ENCODE assay signal across 9 mouse cellular contexts in genomic region chr9:107983421-107983890, GRCm38 (mm10). TPM values are rescaled to one million over a fixed set of nuclear protein-coding genes. Genes with fewer than 3 reads are reported as not detected.
DNase-seq lines count a peak whose midpoint lies in the region; ATAC-seq and TF ChIP-seq lines count a peak whose summit lies in the region.
"Had no signal": no experiment of that assay in that cellular context is flagged by ENCODE, and none has a peak within 500 bp of the region (broad histone marks: within the 10 kb centered on the region; RNA-seq: fewer than 3 reads in every experiment).

No protein-coding gene starts in this region.

- H3K4me3 ChIP-seq in embryonic fibroblast, embryonic 13.5 days (ENCODE audit: insufficient read depth, low read length) = no peak overlapping the region; the same call in 1 of the 2 replicates
- peak overlapping the region; percentile 80 for H3K4me3 ChIP-seq in heart, postnatal 0 days (ENCODE audit: low read depth, low read length)
- H3K4me3 ChIP-seq in lung, adult 2 months (replicated peaks; ENCODE audit: extremely low read depth, low read depth, low read length) = peak overlapping the region; percentile 14
- H3K4me3 ChIP-seq: myocyte had no signal

- H3K4me2 ChIP-seq in heart, postnatal 0 days (ENCODE audit: low read depth, low read length) = peak overlapping the region; percentile 84

- H3K27ac ChIP-seq in embryonic fibroblast, embryonic 13.5 days (ENCODE audit: insufficient read depth, low read length) = peak overlapping the region; percentile 92
- peak overlapping the region; percentile 98 for H3K27ac ChIP-seq in heart, postnatal 0 days (ENCODE audit: low read depth)

- no peaks in the 10 kb centered on the region for H3K27me3 ChIP-seq in heart, postnatal 0 days (ENCODE audit: control insufficient read depth, insufficient read depth, low read length)

- peak; percentile 36 for DNase-seq in right cerebral cortex, adult 18-20 months
- no peak for DNase-seq in right cerebral cortex, postnatal 36 days (ENCODE audit: low spot score in 2 of 2)
- peak; percentile 93 for DNase-seq in heart, postnatal 0 days (ENCODE audit: low spot score)
- DNase-seq in kidney, postnatal 10 days = peak; percentile 94
- no peak for DNase-seq in lung, adult 2 months
- DNase-seq in ovary, postnatal 10 days (ENCODE audit: low spot score) = peak; percentile 41
- DNase-seq in c-Kit-positive CD71-positive TER-119-positive erythroid progenitor cells, embryonic 14.5 days (ENCODE audit: low spot score) = no peak

- H3K36me3 ChIP-seq in heart, postnatal 0 days (replicated peaks; ENCODE audit: control insufficient read depth, insufficient read depth, low read length) = peaks cover 12% of the 10 kb centered on the region

- TF ChIP-seq CTCF in embryonic fibroblast, embryonic 13.5 days (IDR thresholded peaks at IDR 0.05; ENCODE audit: borderline replicate concordance, insufficient read depth, low read length) = no peak
- TF ChIP-seq CTCF in heart, postnatal 0 days (IDR thresholded peaks at IDR 0.05; ENCODE audit: low read depth) = no peak
- TF ChIP-seq CTCF in lung, adult 2 months (IDR thresholded peaks at IDR 0.05; ENCODE audit: insufficient read depth, low read length) = no peak

- WGBS in heart, postnatal 0 days = 6% methylated on average over 4 of the region's 4 CpGs
- WGBS in lung, adult 2 months = 25% methylated on average over 4 of the region's 4 CpGs

- peak; percentile 97 for TF ChIP-seq EP300 in heart, postnatal 0 days (IDR thresholded peaks at IDR 0.05; ENCODE audit: low read depth)

- H3K9ac ChIP-seq in heart, postnatal 0 days (replicated peaks; ENCODE audit: low read depth, low read length) = peak overlapping the region; percentile 77

- ATAC-seq in heart, postnatal 0 days (ENCODE audit: insufficient read depth, low read depth) = peak; percentile 66

- H3K9me3 ChIP-seq in heart, postnatal 0 days (replicated peaks; ENCODE audit: control insufficient read depth, low read length) = no peaks in the 10 kb centered on the region

- H3K4me1 ChIP-seq in embryonic fibroblast, embryonic 13.5 days (ENCODE audit: control insufficient read depth, insufficient read depth, low read length) = peaks cover 18% of the 10 kb centered on the region
- H3K4me1 ChIP-seq in heart, postnatal 0 days (ENCODE audit: control insufficient read depth, insufficient read depth) = peaks cover 26% of the 10 kb centered on the region
- peaks cover 30% of the 10 kb centered on the region for H3K4me1 ChIP-seq in lung, adult 2 months (ENCODE audit: control insufficient read depth, insufficient read depth, low read length)

- peak; percentile 50 for TF ChIP-seq POLR2A in embryonic fibroblast, embryonic 13.5 days (IDR thresholded peaks at IDR 0.05; ENCODE audit: low read depth, low read length)
- TF ChIP-seq POLR2A in lung, adult 2 months (IDR thresholded peaks at IDR 0.05; ENCODE audit: borderline replicate concordance, extremely low read depth, low read depth, low read length) = peak; percentile 58; the same call in 1 of the 2 replicates

RNA-seq across cellular contexts. Expression of gene Gm20661, which starts 0.6 kb away (rescaled TPM):
- 0.75 and 1.2 TPM in 2 replicates for polyA plus RNA-seq in embryonic fibroblast, embryonic 13.5 days (2011; ENCODE audit: insufficient read length, low read depth, missing spikeins)
- 0.19 and 4.6 TPM in 2 replicates for total RNA-seq in heart, postnatal 0 days (2014; rRNA removed; ENCODE audit: low replicate concordance)
- polyA plus RNA-seq in heart, postnatal 0 days (2015; fragmentation: Nextera tagmentation; extraction: Ambion mirVana) = 0.52 and 0.57 TPM in 2 replicates
- 3.3 and 5.5 TPM in 2 replicates for polyA plus RNA-seq in lung, adult 2 months (2012; rRNA removed)
- polyA plus RNA-seq: myocyte had no signal

RNA-seq across cellular contexts. Expression of gene Inka1, which starts 2.2 kb away (rescaled TPM):
- polyA plus RNA-seq in embryonic fibroblast, embryonic 13.5 days (2011; ENCODE audit: insufficient read length, low read depth, missing spikeins) = 15.0 and 21.0 TPM in 2 replicates
- 34.0 and 34.3 TPM in 2 replicates for total RNA-seq in heart, postnatal 0 days (2014; rRNA removed; ENCODE audit: low replicate concordance)
- 37.0 and 38.4 TPM in 2 replicates for polyA plus RNA-seq in heart, postnatal 0 days (2015; fragmentation: Nextera tagmentation; extraction: Ambion mirVana)
- polyA plus RNA-seq in lung, adult 2 months (2012; rRNA removed) = 23.1 and 26.6 TPM in 2 replicates

RNA-seq across cellular contexts. Expression of gene Uba7, which starts 8.2 kb away (rescaled TPM):
- polyA plus RNA-seq in embryonic fibroblast, embryonic 13.5 days (2011; ENCODE audit: insufficient read length, low read depth, missing spikeins) = 18.8 and 27.3 TPM in 2 replicates
- total RNA-seq in heart, postnatal 0 days (2014; rRNA removed; ENCODE audit: low replicate concordance) = 52.0 and 55.6 TPM in 2 replicates
- polyA plus RNA-seq in heart, postnatal 0 days (2015; fragmentation: Nextera tagmentation; extraction: Ambion mirVana) = 16.4 and 18.0 TPM in 2 replicates
- 94.0 and 124 TPM in 2 replicates for polyA plus RNA-seq in lung, adult 2 months (2012; rRNA removed)

RNA-seq across cellular contexts. Expression of gene Cdhr4, which starts 8.8 kb away (rescaled TPM):
- polyA plus RNA-seq in embryonic fibroblast, embryonic 13.5 days (2011; ENCODE audit: insufficient read length, low read depth, missing spikeins) = 2.1 and 4.0 TPM in 2 replicates
- total RNA-seq in heart, postnatal 0 days (2014; rRNA removed; ENCODE audit: low replicate concordance) = 1.5 and 10.0 TPM in 2 replicates
- 1.3 and 1.7 TPM in 2 replicates for polyA plus RNA-seq in heart, postnatal 0 days (2015; fragmentation: Nextera tagmentation; extraction: Ambion mirVana)
- polyA plus RNA-seq in lung, adult 2 months (2012; rRNA removed) = 72.3 and 89.2 TPM in 2 replicates
- polyA plus RNA-seq: myocyte had no signal

RNA-seq across cellular contexts. Expression of gene Gm20662, which starts 12.7 kb away (rescaled TPM):
- polyA plus RNA-seq in embryonic fibroblast, embryonic 13.5 days (2011; ENCODE audit: insufficient read length, low read depth, missing spikeins) = not detected in 2 replicates
- total RNA-seq in heart, postnatal 0 days (2014; rRNA removed; ENCODE audit: low replicate concordance) = 1.8 TPM in 1 of 2 replicates, not detected in the other
- polyA plus RNA-seq in heart, postnatal 0 days (2015; fragmentation: Nextera tagmentation; extraction: Ambion mirVana) = 0.56 and 0.62 TPM in 2 replicates
- 6.3 and 11.5 TPM in 2 replicates for polyA plus RNA-seq in lung, adult 2 months (2012; rRNA removed)

Comparison
In these comparisons a context has a peak if more than half of its experiments do, and no peak if none do; other contexts are left out.
1. DNase-seq: peak in right cerebral cortex, adult 18-20 months (single experiment), heart, postnatal 0 days (single experiment), kidney, postnatal 10 days (single experiment) and ovary, postnatal 10 days (single experiment); none in right cerebral cortex, postnatal 36 days (0 of 2), lung, adult 2 months (single experiment) and c-Kit-positive CD71-positive TER-119-positive erythroid progenitor cells, embryonic 14.5 days (single experiment).